In the genomic region with DNA sequence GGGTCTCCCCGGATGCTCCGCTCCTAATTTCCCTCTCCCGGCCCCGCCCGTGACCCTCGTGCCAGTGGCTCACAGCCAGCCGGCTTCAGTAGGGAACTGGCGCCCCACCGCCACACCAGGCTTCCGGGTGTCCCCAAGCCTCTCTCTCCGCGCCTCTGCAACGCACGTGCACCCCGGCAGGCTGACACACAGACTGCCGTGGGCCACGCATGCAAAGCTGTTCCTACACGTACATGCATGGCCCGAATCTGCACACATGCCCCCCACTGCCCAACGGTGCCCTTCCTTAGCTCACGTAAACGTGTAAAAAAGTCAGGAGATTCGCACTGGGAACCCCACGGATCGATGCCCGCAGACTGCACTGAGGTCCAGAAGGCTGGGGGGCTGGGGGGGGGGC, we compare ENCODE assay signal across 8 mouse cellular contexts. TPM values are rescaled to one million over a fixed set of nuclear protein-coding genes. Genes with fewer than 3 reads are reported as not detected.
A peak's percentile ranks its signal among the peaks of the same experiment; 100 is the strongest.
DNase-seq lines count a peak whose midpoint lies in the region; ATAC-seq and TF ChIP-seq lines count a peak whose summit lies in the region.

No protein-coding gene starts in this region.

- ATAC-seq in hindbrain, embryonic 13.5 days (ENCODE audit: low FRiP score): peak; percentile 22; the same call in 1 of the 2 replicates
- ATAC-seq in megakaryocyte, adult 5-6 weeks (ENCODE audit: poor library complexity, severe bottlenecking): peak; percentile 65

- no peak for TF ChIP-seq CTCF in MEL (IDR thresholded peaks at IDR 0.05 in 2 of 3, conservative IDR thresholded peaks at IDR 0.05 in 1 of 3; ENCODE audit: control insufficient read depth in 1 of 3, insufficient read depth in 1 of 3, low read depth in 2 of 3, low read length in 3 of 3, poor library complexity in 1 of 3, severe bottlenecking in 1 of 3)

- peak overlapping the region; percentile 83 to 99 for H3K4me3 ChIP-seq in MEL (ENCODE audit: control insufficient read depth in 1 of 2, insufficient read depth in 1 of 2, low read depth in 2 of 2, low read length in 2 of 2)
- peak overlapping the region; percentile 62 for H3K4me3 ChIP-seq in hindbrain, embryonic 13.5 days

- H3K4me1 ChIP-seq in MEL (ENCODE audit: control insufficient read depth in 1 of 2, insufficient read depth in 2 of 2, low read length in 2 of 2): peaks cover 2 to 17% of the 10 kb centered on the region in 2 experiments
- peaks cover 22% of the 10 kb centered on the region for H3K4me1 ChIP-seq in hindbrain, embryonic 13.5 days (replicated peaks)

- peak overlapping the region; percentile 93 for H3K4me2 ChIP-seq in hindbrain, embryonic 13.5 days

- no peak for TF ChIP-seq EP300 in MEL (IDR thresholded peaks at IDR 0.05; ENCODE audit: low read depth in 1 of 2, low read length in 2 of 2)

- H3K27me3 ChIP-seq in MEL (ENCODE audit: control insufficient read depth in 1 of 2, insufficient read depth in 2 of 2, low read length in 2 of 2): no peaks in the 10 kb centered on the region
- peaks cover 51% of the 10 kb centered on the region for H3K27me3 ChIP-seq in hindbrain, embryonic 13.5 days

- peaks cover 10 to 17% of the 10 kb centered on the region in 2 experiments for H3K36me3 ChIP-seq in MEL (ENCODE audit: control insufficient read depth in 1 of 2, insufficient read depth in 2 of 2, low read length in 2 of 2)
- H3K36me3 ChIP-seq in hindbrain, embryonic 13.5 days: peaks cover 13% of the 10 kb centered on the region

- peak overlapping the region; percentile 98 for H3K9ac ChIP-seq in MEL (ENCODE audit: control insufficient read depth, low read depth, low read length, poor library complexity, severe bottlenecking)
- peak overlapping the region; percentile 78 for H3K9ac ChIP-seq in hindbrain, embryonic 13.5 days

- TF ChIP-seq RAD21 in MEL (IDR thresholded peaks at IDR 0.05; ENCODE audit: low read depth, low read length): no peak

- peak overlapping the region; percentile 76 for H3K27ac ChIP-seq in MEL (ENCODE audit: control insufficient read depth, low read depth, low read length)
- no peak overlapping the region for H3K27ac ChIP-seq in hindbrain, embryonic 13.5 days

- TF ChIP-seq POLR2A in MEL (IDR thresholded peaks at IDR 0.05; ENCODE audit: control insufficient read depth in 1 of 2, insufficient read depth in 1 of 2, low read depth in 1 of 2, low read length in 2 of 2, poor library complexity in 1 of 2): no peak; a peak in 1 of 4 replicates

- intact Hi-C loops in left cerebral cortex, postnatal 10 days (cut with DNase I): no loop called here

- peak; percentile 70 for DNase-seq in MEL (ENCODE audit: low read depth, low spot score)
- peak; percentile 24 for DNase-seq in c-Kit-positive CD71-positive TER-119-positive erythroid progenitor cells, embryonic 14.5 days (ENCODE audit: low spot score)
- peak; percentile 48 to 64 for DNase-seq in frontal cortex, postnatal 36 days (ENCODE audit: low spot score in 2 of 2)
- peak; percentile 42 to 84 for DNase-seq in left cerebral cortex, postnatal 10 days (ENCODE audit: extremely low spot score in 1 of 2, low spot score in 2 of 2)
- peak; percentile 50 for DNase-seq in right cerebral cortex, postnatal 25 days
- DNase-seq in urinary bladder, postnatal 4 days (ENCODE audit: low spot score in 2 of 2): peak; percentile 65 to 69

- peaks cover 63% of the 10 kb centered on the region for H3K79me2 ChIP-seq in MEL (ENCODE audit: control insufficient read depth, insufficient read depth, low read length, poor library complexity)

- H3K9me3 ChIP-seq in MEL (replicated peaks; ENCODE audit: insufficient read depth, low read length): no peaks in the 10 kb centered on the region
- no peaks in the 10 kb centered on the region for H3K9me3 ChIP-seq in hindbrain, embryonic 13.5 days

- under 1% methylated on average over 26 of the region's 26 CpGs for WGBS in hindbrain, embryonic 13.5 days

TF ChIP-seq in MEL, 35 proteins besides CTCF, POLR2A, EP300 and RAD21:
- TF ChIP-seq POLR2AphosphoS2 (IDR thresholded peaks at IDR 0.05; ENCODE audit: low read length): no peak
- TF ChIP-seq UBTF (IDR thresholded peaks at IDR 0.05; ENCODE audit: borderline replicate concordance, insufficient read depth, low read depth, low read length): peak; percentile 76; the same call in 1 of the 2 replicates
- peak; percentile 10; the same call in 1 of the 2 replicates for TF ChIP-seq ETS1 (IDR thresholded peaks at IDR 0.05; ENCODE audit: low read depth, low read length)
- no peak for TF ChIP-seq MAZ (IDR thresholded peaks at IDR 0.05; ENCODE audit: low read depth, low read length)
- no peak for TF ChIP-seq MEF2A (IDR thresholded peaks at IDR 0.05; ENCODE audit: extremely low read depth, insufficient replicate concordance, low read depth, low read length, poor library complexity, severe bottlenecking)
- no peak for TF ChIP-seq ZNF384 (IDR thresholded peaks at IDR 0.05; ENCODE audit: low read depth, low read length)
- peak; percentile 82 for TF ChIP-seq BHLHE40 (IDR thresholded peaks at IDR 0.05; ENCODE audit: borderline replicate concordance, low read depth, low read length)
- TF ChIP-seq ELF1 (IDR thresholded peaks at IDR 0.05; ENCODE audit: low read depth, low read length): peak; percentile 68
- TF ChIP-seq TCF12 (IDR thresholded peaks at IDR 0.05; ENCODE audit: low read depth, low read length): 0 out of 2 replicates have a peak, but pooled peaks have one; percentile 5
- TF ChIP-seq MYC (IDR thresholded peaks at IDR 0.05; ENCODE audit: low read depth, low read length): peak; percentile 68; the same call in 1 of the 2 replicates
- TF ChIP-seq HCFC1 (IDR thresholded peaks at IDR 0.05; ENCODE audit: low read depth, low read length): no peak
- no peak for TF ChIP-seq JUND (IDR thresholded peaks at IDR 0.05; ENCODE audit: low read depth, low read length)
- peak; percentile 23; the same call in 1 of the 2 replicates for TF ChIP-seq TBP (IDR thresholded peaks at IDR 0.05; ENCODE audit: low read depth, low read length)
- no peak; the same call in 1 of the 2 replicates for TF ChIP-seq SIN3A (IDR thresholded peaks at IDR 0.05; ENCODE audit: low read length)
- TF ChIP-seq POLR2AphosphoS5 (IDR thresholded peaks at IDR 0.05; ENCODE audit: borderline replicate concordance, low read depth, low read length): 0 out of 2 replicates have a peak, but pooled peaks have one; percentile 64
- no peak for TF ChIP-seq ZMIZ1 (IDR thresholded peaks at IDR 0.05; ENCODE audit: low read depth, low read length)
- peak; percentile 96 for TF ChIP-seq MXI1 (IDR thresholded peaks at IDR 0.05; ENCODE audit: low read depth, low read length)
- no peak for TF ChIP-seq GABPA (IDR thresholded peaks at IDR 0.05; ENCODE audit: low read depth, low read length)
- no peak for TF ChIP-seq KAT2A (conservative IDR thresholded peaks at IDR 0.05; ENCODE audit: low read depth, low read length)
- TF ChIP-seq TAL1 (IDR thresholded peaks at IDR 0.05; ENCODE audit: low read length): no peak
- peak; percentile 85 for TF ChIP-seq MAX (IDR thresholded peaks at IDR 0.05; ENCODE audit: low read length)
- TF ChIP-seq SMC3 (IDR thresholded peaks at IDR 0.05; ENCODE audit: low read depth, low read length): no peak

RNA-seq across cellular contexts. Expression of a gene that starts 0.9 kb away (rescaled TPM):
- 52.7 and 55.7 TPM in 2 replicates for total RNA-seq in MEL (2012; rRNA removed)
- 10 to 100 TPM in 1 of 2 experiments, not detected in 1; 76.5 TPM for polyA plus RNA-seq in MEL (2012; ENCODE audit: insufficient read depth in 1 of 2, insufficient read length in 2 of 2, low read depth in 1 of 2, low replicate concordance in 2 of 2, missing spikeins in 1 of 2)
- 3.8 and 5.4 TPM in 2 replicates for polyA plus RNA-seq in hindbrain, embryonic 13.5 days (2015; fragmentation: Nextera tagmentation; extraction: Ambion mirVana)
- 10 to 100 TPM; 12.1 to 15.7 TPM for total RNA-seq in left cerebral cortex, postnatal 10 days (2021)
- 15.6 and 17.9 TPM in 2 replicates for total RNA-seq in megakaryocyte, adult 5-6 weeks (2015)
- total RNA-seq in megakaryocyte, adult 5-6 weeks (2017): 8.4 and 15.1 TPM in 2 replicates

RNA-seq across cellular contexts. Expression of a gene that starts 25.2 kb away (rescaled TPM):
- total RNA-seq in MEL (2012; rRNA removed): not detected in 2 replicates
- not detected for polyA plus RNA-seq in MEL (2012; ENCODE audit: insufficient read depth in 1 of 2, insufficient read length in 2 of 2, low read depth in 1 of 2, low replicate concordance in 2 of 2, missing spikeins in 1 of 2)
- polyA plus RNA-seq in hindbrain, embryonic 13.5 days (2015; fragmentation: Nextera tagmentation; extraction: Ambion mirVana): not detected in 2 replicates
- total RNA-seq in left cerebral cortex, postnatal 10 days (2021): not detected
- not detected in 2 replicates for total RNA-seq in megakaryocyte, adult 5-6 weeks (2015)
- total RNA-seq in megakaryocyte, adult 5-6 weeks (2017): not detected in 2 replicates
